Mouse (Mus musculus) thymus, postnatal 0 days (tissue): Measurements from ENCODE around the gene Rnf26. TPM values are rescaled to one million over a fixed set of nuclear protein-coding genes. Genes with fewer than 3 reads are reported as not detected.

Source experiments
- DNase-seq: peaks from one replicate; pipeline ENCODE4 v3.0.0-alpha.2; 2015; ENCODE audit warnings: low spot score
- polyA plus RNA-seq: library from polyadenylated mRNA; unstranded; fragments of >200 nt; fragmentation: Nextera tagmentation; extraction: Ambion mirVana; gene quantifications from 2 replicates; pipeline ENCODE4 v1.2.1, GENCODE M21; 2015

The Rnf26 gene
- polyA plus RNA-seq, 1 experiment from 2014 or later, result 53.4 TPM

DNA sequence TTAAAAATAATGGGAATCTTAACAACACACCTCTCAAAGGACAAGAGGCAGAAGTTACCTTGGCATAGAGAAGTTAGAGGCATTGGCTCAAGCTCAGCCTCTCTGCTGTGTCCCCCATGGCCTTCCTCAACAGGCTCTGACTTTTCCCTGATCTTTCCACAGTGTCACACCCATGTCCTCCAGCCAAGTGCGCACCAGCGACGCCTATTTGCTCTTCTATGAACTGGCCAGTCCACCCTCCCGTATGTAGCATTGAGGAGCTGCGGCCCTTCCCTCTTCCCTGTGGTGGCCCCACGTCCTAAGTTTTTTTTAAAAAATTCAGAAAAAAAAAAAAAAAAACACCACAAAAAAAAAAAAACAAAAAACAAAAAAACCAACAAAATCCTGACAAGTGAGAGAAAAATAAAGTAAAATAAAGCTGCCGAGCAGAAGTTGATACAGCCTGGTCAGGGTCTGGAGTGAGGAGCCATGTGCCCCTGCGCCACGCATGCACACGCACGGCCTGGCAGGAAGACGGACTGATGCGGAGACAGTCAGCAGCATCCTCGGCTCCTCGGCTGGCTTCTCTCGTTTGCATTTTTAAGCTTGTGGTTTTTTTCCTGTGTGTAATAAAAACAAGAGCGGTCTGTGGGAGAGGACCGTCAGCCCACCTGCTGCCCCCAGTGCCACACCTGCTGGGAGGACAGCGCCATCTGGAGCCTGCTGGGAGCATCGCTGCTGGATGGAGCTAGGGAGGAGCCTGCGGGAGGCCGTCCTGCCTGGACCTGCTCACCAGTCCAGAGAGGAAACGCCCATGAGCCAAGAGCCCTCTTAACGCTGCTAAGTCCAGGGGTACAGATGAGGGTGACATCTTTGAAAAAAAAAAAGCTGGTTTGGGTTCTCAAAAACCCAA, 19.5 kb downstream of the Rnf26 start:
- peak; percentile 83 for DNase-seq

DNA sequence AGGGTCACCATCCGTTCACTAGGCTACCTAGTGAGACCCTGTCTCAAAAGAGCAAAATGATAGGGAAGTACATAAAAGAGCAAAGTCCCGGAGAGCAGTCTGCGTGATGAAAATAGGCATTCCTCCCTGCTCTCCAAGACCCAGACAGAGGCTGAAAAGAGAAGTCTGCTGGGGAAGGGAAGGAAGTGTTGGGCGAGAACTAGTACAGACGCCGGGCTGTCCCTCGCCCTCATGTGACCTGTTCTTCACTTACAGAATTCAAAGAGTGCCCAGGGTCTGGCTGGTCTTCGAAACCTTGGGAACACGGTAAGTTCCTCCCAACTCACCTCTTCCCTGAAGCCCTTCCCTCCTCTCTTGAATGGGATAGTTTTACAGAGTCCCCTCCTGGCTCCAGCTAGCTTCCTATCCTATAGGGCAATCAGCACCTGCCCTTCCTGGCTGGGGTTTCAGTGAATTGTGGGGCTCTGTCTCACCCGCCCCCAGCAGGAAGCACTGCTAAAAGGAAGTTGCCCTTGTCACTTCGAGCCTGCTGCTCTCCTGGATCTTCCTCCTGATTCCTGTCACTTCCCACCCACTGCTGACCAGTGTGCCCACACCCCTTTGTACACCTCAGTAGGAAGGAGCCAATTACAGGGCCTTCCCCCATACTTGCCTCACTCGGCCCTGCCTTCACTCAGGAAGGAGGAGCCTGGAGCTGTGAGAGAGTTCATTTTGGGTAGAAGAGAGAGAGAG, 24.3 kb downstream of the Rnf26 start:
- DNase-seq, result peak; percentile 44

DNA sequence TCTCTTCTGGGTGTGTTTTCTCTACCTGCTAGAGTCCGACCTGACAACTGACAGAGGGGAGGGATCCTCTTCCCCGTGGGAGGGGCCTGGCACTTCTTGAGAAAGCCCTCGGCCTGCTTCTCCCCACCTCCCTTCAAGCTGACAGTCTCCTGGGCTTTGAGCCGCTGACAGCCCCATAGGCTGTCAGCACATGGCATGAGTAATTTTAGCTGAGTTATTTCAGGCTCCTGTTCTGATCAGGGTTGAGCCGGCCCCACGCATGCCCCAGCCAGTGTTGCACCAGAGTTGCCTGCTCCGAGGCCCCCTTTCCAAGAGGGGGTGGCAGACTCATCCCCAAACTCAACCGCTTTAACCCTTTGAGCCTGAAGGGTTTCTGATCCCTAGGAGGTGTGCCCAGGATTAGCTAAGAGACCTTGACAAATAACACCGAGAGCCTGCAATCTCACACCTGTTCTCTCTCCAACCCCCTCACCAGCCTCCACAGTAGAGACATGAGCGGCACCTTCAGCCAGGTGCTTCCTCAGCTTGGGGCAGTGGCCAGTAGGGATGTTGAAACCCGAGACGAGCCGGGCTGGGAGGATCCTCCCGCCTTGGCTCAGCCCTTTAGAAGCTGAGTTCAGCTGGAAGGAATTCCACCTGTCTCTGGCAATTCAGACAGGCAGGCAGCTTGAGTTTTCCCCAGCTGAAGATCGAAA, 25.4 kb downstream of the Rnf26 start:
- no peak for DNase-seq

DNA sequence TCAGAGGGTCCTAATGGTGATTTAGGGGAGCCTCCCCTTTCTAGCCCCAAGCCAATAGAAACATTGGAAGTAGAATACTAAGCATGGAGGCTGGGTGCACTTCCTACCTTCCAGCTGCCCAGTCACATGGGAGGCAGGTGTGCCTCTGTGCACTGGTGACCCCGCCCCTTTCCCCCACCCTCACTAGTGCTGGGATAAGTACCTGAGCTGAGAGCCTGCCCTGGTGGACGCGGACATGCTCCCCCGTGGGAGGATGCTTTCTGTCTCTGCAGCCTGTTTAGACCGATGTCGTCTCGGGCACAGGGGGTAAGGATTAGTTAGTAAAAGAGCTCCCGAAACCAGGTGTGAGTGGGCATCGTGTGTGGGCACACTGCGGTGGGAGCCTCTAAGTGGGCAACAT, 26.4 kb downstream of the Rnf26 start:
- no peak for DNase-seq

DNA sequence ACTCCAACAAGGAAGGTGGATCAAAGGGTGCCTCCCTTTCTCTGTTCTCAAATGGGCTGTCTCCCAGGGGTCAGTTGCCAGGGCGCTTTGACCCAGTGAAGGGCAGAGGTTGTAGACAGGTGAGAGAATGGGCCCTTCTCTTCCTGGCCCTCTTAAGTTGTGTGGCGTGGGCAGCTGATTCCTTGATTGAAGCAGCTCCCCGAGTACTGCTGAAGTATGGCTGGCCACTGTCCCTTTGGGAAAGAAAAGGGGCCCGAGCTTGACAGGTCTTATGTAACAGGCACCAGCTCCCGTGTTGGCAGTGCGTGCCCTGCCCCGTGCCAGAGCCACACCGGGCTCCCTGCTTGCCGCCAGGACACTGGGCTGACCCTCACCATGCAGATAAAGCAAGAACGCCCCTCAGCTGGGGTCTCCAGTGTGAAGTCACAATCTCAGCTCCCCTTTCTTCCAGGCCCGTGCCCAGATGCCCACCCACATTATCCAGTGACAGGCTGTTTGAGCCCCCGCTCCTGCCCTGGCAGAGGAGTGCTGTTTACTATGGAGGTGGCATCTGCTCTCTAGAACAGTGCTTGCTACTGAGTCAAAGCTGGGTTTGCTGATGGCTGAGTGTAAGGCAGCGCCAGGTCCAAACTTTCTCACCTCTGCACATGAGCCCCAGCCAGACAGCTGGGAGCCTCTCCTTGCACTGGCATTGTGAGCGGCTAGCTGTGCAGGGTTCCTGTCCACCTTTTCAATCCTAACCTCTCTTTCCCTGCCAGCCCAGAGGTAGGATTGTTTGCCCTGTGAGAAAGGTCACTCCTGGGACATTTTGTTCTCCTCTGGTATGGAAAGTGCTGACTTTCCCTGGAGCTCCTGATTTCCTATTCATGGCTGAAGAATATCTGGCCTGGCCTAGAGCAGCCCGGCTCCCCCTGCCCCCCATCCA, 27.3 kb downstream of the Rnf26 start:
- no peak for DNase-seq

DNA sequence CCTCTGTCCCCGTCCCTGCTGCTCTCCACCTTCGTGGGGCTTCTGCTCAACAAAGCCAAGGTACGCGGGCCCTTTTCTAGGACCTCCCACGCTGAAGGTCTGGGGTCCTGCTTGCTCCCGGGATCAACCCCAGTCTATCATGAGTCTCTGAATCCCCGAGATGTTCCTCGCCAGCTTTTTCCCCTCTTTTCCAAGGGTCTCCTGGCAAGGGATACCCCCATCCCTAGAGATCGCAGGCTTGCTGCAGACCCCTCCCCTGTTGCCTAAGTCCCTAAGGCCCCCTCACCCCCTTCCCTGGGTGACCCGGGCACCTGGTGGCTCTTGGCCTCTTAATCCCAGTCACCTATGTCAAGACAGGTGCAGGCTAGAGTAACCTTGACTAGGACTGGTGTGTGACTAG, 28.0 kb downstream of the Rnf26 start:
- no peak for DNase-seq

DNA sequence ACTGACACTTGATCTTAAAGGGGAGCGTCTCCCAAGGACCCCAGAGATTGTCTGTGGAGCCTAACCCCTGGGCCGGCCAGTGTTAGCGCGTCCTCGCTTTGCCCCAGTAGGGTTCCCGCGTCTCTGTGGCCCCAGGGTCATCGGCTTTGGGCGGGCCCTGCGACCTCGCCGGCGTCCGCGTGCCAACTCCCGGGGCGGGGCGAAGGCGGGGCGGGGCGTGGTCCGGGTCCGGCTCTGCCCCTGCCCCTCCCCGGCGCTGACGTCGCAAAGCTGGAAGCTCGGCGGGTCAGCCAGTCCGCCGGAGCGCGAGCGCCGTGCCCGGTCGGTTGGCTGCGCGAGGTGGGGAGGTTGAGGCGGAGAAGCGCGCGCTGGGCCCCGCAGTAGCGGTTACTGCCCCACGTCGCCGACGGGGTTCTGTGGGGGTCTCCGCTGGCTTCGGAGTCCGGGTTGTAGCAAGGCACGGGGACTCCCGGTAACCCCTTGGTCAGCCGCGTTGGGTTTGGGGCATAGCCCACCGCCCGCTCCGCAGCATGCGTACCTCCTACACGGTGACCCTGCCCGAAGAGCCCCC, 28.6 kb downstream of the Rnf26 start:
- DNase-seq, result peak; percentile 55

DNA sequence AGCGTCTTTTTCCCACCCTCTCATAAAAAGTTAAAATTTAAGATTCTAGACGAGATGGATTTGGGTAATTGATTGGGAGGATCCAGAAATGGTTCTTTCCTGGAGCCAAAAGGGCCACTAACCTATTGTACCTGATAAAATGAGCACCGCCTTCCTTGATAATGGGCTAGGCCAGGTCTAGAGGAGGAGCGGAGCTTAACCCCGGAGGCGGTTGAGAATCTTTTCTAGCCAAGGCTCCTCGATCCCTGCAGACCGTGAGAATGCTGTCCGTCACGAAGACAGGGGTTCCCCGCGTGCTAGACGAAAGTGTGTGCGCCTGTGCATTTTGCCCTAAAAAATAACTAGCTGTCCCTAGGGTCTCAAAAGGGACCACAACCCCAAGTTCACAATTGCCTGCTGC, 29.1 kb downstream of the Rnf26 start:
- no peak for DNase-seq

DNA sequence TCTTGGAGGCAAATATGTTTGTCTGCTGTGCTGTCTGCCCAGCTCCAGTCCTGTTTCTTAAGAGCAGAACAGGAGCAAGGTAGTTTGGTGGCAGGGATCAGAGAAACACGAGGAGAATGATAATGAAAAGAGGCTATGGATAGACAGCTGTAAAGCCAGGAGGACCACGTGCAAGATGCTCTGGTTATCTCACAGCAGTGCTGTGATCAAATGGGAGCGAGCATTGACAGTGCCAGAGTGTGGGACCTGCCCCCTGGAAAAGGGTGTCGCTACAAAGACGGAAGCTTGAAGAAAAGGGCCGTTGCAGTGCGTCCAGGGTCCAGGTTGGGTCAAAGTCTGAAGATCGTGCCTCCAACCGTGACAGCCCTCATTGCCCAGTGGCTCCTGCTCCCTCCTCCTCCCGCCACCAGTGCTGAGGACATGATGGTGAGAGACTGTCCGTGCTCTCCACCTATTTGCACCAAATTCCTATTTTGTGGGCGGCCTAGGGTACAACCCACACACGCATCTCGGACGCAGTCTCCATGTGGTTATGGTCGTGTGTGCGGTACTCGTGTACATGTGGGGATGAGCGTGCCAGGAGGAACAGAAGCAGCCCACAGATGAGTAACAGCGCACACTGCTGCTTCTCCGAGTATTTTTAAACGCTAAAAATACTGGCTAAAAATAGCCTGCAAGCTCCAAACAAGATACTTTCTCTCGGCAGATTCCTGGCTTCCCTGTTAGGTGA, 29.8 kb downstream of the Rnf26 start:
- DNase-seq, result no peak

DNA sequence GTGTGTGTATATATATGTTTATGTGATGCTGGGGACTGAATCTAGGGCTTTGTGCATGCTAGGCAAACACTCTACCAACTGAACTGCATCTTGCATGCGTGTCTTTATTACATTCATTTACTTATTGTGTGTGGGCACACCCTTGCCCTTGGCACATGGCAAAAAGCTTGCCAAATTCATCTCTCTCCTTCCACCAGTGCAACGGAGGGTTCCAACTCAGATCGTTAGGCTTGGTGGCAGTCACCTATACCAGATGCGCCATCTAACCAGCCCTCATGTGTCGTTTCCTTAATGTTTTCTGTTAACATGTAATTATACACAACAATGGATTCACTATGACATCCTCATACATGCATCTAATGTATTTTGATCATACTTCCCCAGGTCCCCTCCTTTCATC, 31.1 kb downstream of the Rnf26 start:
- DNase-seq, result no peak

DNA sequence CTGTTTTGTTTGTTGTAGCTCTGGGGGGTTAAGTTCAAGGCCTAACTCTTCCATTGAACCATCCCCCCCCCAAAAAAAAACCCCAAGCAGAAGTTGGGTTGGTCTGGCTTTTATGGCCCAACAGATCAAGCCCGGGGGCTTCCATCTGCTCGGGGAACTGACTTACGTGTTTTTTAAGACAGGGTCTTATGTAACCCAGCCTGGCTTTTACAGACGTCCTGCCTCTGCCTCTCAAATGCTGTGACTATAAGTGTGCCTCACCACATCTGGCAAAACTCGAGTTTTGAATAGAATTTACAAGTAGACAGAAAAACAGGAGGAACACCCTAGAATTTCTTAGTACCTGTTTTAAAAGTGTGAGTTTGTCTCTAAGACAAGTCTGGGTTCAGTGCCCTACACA, 31.7 kb downstream of the Rnf26 start:
- no peak for DNase-seq

DNA sequence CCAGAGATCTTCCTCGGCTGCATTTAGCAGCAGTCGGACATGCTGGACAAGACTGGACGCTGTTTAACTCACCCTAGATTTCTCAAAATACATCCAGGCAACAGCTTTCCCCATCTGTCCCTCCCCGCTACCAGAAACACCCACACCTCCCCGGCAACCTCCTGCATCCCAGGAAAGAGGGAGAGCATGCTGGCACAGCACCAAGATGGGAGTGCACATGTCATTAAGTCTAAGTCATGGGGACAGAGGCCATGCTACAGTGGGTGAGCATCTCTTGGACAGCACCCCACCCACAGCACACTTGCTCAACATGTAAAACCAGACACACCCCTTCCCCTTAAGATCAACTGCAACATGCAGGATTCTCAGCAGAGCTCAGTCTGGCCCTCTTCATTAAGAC, 32.4 kb downstream of the Rnf26 start:
- DNase-seq, result no peak

DNA sequence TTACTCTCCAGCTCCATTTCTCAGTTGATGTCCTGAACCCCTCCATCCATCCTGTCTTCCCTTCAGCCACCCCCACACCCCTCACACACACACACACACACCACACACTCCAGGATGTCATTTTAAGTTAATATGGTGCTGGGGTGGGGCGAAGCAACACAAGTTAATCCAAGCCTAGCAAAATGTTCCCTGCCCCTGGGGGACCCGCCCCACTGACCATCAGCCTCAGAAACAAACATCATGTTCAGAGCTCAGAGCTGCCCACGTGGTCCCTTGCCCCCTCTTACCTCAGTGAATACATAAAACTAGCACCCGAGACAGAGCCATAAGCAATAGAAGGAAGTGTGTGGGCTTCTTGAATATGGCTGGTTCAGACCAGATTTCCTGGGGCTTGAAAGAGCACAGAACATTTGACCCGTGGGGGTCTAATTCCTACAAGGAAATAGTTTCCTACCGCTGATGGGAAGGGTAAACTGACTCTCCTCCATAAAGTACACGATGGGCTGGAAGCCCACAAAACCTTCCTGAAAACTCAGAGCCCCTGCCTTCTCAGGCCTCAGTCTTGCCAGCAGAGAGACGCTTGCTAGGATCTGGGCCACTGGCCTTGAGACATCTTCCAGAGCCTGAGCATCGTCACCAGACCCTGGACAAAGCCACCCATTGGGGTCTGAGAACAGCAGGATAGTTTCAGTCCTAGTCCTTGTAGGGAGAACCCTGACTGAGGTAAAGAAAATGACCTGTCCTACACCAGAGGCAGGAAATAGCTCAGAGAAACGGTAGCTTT, 33.1 kb downstream of the Rnf26 start:
- DNase-seq, result no peak

DNA sequence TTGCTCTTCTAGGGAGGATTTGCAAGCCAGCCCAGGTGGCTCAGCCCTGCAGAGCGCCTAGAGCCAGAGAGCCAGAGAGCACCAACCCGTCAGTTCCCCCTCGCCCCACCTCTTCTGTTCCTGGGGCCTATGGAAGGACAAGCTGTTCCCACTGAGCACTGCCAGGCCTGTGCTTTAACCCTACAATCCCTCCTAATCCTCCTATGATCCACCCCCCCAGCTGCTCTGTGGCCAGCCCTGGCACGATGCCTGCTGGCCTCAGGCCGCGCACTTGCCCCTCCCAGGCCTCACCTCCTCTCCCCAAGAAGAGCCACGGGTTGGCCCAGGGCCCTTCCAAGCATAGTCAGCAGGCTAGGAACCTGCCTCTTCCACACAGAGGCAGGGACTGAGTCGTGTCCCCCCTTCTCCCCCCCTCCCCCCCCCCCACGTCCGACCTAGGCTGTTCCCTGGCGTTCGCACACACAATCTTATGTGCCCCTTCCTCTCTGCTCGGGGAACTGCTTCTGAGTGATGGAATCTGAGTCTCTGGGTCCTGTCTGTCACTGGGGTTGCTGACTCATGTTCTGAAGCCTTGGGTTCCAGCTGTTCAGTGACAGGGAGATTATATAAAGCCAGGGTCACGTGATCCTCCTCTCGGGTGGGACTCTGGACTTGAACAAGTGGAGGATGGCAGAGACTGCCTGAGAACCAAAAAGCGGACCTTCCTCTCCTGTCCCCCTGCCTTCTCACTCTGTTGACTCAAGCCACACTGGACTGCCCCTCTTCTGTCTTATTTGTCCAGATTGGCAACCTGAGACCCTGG, 34.2 kb downstream of the Rnf26 start:
- no peak for DNase-seq

DNA sequence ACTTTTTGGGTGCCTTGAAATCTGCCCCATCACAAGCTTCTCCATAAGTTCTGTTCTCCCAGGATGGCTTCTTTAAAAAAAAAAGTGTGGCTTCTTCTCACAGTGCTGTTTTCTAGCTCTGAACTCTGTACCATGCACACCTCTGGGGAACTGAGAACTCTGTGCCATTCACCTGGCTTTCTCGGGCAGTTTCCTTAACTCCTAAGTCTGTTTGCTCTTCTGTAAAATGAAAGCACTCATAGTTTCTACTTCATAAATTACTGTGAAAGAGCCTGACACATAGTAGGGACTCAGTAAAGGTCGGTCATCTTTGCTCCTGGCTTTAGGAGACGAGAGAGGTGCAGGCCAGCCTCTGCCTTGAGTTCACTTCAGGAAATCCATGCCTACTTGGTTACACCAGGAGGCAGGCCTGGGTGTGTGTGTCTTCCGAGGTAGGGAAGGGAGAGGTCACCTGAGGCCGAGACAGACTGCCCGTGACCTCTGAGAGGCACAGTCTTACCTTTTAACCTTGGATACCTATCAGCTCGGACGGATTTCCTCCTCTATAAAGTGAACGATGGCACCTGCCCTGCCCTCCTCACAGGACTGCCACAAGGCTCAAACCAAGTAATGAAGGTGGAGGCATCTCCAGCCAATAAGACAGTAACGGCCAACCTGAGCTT, 35.0 kb downstream of the Rnf26 start:
- no peak for DNase-seq

DNA sequence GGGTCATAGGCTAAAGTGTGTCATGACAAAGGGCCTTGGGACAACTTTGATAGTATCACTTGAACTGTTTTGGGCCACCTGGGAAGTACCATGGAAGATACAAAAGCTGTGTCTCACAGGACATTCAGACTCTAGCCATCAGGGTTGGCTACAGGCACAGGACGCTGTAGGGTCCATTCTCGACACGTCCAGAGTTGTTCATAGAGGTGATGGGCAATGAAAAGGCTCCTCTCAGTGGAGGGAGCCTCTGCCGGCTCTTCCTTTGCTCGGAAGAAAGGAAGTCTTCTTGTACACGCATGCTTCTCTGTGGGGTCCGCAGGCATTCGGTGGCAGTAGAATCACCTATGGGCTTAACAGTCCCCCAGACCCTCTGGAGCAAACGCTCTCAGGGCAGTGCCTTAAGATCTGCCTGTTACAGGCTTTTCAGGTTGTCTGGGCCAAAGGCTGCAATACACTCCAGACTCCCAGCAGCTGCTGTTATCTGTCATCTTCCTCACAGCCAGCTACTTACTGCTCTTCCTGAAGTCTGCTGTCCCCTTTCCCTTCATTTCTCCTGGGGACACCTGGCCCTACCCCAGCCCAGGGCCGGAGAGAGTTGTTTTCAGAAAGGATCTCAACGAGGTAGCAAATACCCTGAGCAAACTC, 35.9 kb downstream of the Rnf26 start:
- no peak for DNase-seq

DNA sequence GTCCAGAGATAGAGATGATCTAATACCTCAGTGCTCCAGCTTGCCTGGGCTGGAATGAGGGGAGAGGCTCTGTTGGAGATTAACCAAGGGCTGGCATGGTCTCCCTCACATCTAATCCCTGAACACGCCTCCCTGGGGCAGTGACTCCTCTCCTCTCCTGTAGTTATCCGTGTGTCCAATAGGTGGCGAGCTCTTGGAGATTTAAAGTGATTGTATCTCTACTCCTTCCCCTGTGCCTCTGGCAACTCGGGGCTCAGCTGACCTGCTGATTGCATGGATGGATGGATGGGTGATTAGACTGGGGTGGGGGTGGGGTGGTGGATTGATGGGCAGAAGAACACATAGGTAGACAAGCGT, 36.6 kb downstream of the Rnf26 start:
- peak; percentile 78 for DNase-seq
